Mouse (Mus musculus): ENCODE data around the gene Prrc2b.

- TF ChIP-seq POLR2A (IDR thresholded peaks at IDR 0.05; ENCODE audit: borderline replicate concordance, control insufficient read depth, low read depth, low read length) (no peak), CTCF (IDR thresholded peaks at IDR 0.05; ENCODE audit: control insufficient read depth, insufficient read depth, low read length) (no peak)
Measured at GRCm38 (mm10) chr2:32127653-32128535, 23.0 kb upstream of the Prrc2b start.
